Mouse (Mus musculus): ENCODE data around the gene 1700011L22Rik.

The 1700011L22Rik gene

GRCm38 (mm10) chr8:79243422-79243821, 4.9 kb downstream of the 1700011L22Rik start:
- no peak for ATAC-seq (ENCODE audit: insufficient number of reproducible peaks, low FRiP score, low TSS enrichment)

- ATAC-seq (ENCODE audit: insufficient number of reproducible peaks, low FRiP score, low TSS enrichment): no peak
These were observed 8.4 kb downstream of the 1700011L22Rik start for GRCm38 (mm10) chr8:79239996-79240395.

DNA sequence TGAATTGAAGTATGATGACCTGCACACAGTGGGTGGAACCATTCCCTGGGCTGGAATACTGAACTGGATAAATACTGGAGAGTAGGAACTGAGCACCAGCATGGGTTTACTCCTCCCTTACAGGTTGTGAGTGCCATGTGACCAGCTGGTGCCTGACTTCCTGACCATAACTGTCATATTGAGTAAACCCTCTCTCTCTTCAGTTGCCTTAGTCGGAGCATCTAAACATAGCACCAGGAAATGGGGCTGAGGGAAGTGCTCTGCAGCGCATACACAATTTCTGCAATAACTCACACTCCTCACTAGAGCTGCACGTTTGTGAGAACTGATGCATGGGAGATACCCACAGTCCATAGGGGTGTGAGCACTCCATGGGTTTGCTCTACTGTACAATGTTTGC, 9.1 kb downstream of the 1700011L22Rik start:
- no peak for ATAC-seq (ENCODE audit: insufficient number of reproducible peaks, low FRiP score, low TSS enrichment)

DNA sequence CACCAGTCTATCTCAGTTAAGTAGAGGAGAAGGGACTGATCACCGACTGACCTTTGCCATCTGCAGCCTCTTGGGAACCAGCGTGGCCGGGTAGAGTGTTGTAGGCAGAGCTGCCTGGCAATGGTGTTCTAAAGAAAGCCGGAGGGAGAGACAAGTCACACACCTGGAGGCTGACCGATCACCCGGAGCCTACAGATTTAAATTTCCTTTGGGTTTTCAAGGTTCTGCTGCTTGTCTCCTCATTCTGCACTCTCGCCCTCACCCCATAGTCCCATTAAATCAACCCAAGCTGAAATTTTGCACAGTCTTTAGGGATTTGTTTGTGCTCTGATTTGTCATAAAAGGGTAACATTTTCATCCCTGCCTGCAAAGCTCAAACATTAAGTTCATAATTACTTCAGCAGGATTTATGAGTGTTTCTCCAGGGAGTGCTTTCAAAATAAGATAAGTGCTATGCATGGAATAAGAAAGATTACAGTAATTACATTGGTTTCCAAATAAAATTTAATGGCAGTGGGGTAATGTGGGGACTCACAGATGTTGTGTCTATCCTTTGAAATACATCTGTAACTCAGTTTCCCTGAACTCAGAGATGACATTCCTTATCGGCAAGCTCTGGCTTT, 19.0 kb downstream of the 1700011L22Rik start:
- ATAC-seq (ENCODE audit: insufficient number of reproducible peaks, low FRiP score, low TSS enrichment): no peak

- no peak for ATAC-seq (ENCODE audit: insufficient number of reproducible peaks, low FRiP score, low TSS enrichment)
These were observed 20.5 kb downstream of the 1700011L22Rik start for GRCm38 (mm10) chr8:79227916-79228315.

GRCm38 (mm10) chr8:79227194-79227593, 21.2 kb downstream of the 1700011L22Rik start:
- no peak for ATAC-seq (ENCODE audit: insufficient number of reproducible peaks, low FRiP score, low TSS enrichment)

DNA sequence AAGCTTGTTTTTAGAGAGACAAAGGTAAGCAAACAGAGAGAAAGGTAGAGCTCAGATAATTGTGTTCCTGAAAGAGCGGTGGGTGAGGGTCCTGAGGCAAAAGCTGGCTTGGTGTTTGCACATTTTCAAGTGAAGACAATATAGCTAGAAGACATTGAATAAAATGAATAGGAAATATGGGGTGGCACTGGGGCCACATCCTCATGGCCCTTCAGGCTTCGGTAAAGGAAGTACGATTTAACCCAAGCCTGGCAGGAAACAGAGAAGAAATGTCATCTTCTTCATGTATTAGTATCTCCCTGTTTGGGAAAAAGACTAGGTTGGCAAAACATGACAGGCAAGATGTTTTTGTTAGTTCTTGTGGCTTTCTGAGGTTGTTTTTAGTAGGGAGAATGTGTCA, 22.3 kb downstream of the 1700011L22Rik start:
- ATAC-seq (ENCODE audit: insufficient number of reproducible peaks, low FRiP score, low TSS enrichment): no peak

DNA sequence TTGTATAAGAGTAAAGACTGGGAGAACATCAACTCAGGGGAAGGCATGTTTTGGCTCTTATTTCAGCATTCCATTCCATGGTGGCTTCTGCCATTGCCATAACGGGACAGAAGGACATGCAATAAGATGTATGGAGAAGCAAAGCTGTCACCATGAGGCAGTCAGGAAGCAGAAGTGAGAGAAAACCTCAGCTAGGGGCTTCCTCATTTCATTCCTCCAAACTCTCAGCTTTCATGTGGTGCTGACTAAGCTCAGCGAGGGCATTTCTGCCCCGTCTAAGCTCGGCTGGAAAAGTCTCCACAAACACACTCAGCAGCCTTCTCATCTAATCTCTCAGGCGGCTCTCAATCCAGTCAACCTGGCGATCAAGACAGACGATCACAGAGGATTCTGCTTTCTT, 22.8 kb downstream of the 1700011L22Rik start:
- ATAC-seq (ENCODE audit: insufficient number of reproducible peaks, low FRiP score, low TSS enrichment): no peak

- ATAC-seq (ENCODE audit: insufficient number of reproducible peaks, low FRiP score, low TSS enrichment): no peak
These were observed 24.0 kb downstream of the 1700011L22Rik start for GRCm38 (mm10) chr8:79224363-79224762.

- no peak for ATAC-seq (ENCODE audit: insufficient number of reproducible peaks, low FRiP score, low TSS enrichment)
These were observed 25.6 kb downstream of the 1700011L22Rik start for GRCm38 (mm10) chr8:79222752-79223141.

DNA sequence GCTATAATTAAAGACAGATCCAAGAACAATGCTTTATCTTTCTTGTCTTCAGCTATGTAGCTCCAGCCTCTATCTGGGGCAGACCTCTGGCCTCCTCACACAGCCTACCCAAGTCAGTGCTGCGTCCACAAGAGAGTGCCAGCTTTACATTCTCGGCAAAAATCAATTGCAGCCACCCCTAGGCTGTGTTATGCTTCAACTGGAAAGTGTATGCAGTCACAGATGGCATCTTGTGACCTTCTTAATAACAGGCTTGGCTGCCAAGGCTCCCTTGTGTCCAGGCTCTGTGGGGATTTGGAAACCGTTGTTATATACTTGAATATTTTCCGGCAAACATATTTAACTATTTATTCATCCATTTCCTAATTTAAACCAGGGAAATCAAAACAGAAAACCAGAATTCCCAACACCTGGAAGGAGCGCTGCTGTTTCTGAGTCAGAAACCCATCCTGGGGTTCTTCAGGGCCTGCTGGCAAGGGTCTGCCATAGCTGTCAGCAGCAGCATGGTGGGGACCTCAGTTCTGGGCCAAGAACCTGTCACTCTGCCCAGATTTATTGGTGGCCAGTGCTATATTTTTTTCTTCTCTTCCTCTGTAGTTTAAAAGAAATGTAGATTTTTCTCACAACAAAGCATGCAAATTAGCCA, 26.1 kb downstream of the 1700011L22Rik start:
- ATAC-seq (ENCODE audit: insufficient number of reproducible peaks, low FRiP score, low TSS enrichment): peak; percentile 90

- ATAC-seq (ENCODE audit: insufficient number of reproducible peaks, low FRiP score, low TSS enrichment): no peak
These were observed 36.7 kb downstream of the 1700011L22Rik start for GRCm38 (mm10) chr8:79211630-79212029.

- peak; percentile 41 for ATAC-seq (ENCODE audit: insufficient number of reproducible peaks, low FRiP score, low TSS enrichment)
These were observed 38.6 kb downstream of the 1700011L22Rik start for GRCm38 (mm10) chr8:79209641-79210358.

DNA sequence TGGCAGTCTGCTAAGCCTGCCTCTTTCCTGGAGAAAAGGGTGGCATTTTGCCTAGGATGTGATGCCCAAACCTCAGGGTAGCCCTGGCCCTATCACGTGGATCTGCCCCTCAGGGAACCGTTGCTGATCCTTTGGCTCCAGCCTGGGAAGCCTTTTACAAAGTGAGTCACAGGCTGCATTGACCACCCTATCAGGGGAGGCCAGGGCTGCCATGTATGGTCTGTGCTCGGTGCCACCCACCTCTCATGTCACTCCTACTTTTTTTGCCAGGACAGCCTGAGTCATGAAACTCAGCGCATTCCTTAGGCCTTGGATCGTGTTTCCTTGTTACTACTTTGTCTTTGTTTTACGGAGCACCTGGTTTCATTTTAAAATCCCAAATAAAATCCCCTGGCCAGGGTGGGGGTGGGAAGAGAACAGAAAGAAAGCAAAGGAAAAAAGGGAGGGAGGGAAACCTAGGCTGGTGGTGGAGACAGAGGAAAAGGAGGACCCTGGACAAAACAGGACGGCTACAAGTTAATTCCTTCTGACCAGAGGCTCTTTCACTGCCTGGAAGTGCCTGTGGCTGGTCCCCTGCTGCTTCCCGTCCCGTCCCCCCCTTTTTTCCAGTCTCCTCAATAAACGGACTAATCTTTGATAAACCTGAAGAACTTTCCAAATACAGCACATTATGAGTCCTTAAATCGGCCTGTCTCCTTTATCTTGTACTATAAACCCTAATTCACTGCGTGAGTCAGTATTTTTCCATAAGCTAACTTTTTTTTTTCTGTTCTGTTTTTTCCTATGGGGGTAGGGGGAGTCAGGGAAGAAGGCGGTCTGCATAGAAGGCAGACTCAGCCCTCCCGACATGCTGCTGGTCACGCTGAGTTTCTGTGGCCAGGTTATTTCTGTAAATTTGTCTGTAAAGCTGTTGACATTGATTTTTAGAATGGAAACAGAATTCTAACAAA, 39.4 kb downstream of the 1700011L22Rik start:
- ATAC-seq (ENCODE audit: insufficient number of reproducible peaks, low FRiP score, low TSS enrichment): peak; percentile 64

GRCm38 (mm10) chr8:79208181-79208580, 40.2 kb downstream of the 1700011L22Rik start:
- no peak for ATAC-seq (ENCODE audit: insufficient number of reproducible peaks, low FRiP score, low TSS enrichment)

DNA sequence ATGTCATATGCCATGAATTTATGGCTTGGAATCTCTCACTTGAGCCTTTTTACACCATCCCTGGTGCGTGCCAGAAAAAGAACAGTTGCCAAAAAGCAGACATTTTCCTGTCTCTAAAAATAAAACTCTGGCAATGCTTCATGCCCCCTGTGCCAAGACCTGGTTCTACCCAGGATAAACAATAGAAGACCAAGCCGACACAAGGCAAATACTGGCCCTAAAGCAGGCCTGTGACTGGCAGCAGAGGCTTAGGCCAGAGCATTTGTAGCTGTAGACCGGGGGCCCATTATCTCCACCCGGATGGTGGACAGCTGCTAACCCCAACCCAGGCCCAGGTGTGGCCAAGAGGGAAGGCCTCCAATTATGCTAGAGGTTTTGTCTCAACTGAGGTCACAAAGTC, 41.5 kb downstream of the 1700011L22Rik start:
- peak; percentile 73 for ATAC-seq (ENCODE audit: insufficient number of reproducible peaks, low FRiP score, low TSS enrichment)

DNA sequence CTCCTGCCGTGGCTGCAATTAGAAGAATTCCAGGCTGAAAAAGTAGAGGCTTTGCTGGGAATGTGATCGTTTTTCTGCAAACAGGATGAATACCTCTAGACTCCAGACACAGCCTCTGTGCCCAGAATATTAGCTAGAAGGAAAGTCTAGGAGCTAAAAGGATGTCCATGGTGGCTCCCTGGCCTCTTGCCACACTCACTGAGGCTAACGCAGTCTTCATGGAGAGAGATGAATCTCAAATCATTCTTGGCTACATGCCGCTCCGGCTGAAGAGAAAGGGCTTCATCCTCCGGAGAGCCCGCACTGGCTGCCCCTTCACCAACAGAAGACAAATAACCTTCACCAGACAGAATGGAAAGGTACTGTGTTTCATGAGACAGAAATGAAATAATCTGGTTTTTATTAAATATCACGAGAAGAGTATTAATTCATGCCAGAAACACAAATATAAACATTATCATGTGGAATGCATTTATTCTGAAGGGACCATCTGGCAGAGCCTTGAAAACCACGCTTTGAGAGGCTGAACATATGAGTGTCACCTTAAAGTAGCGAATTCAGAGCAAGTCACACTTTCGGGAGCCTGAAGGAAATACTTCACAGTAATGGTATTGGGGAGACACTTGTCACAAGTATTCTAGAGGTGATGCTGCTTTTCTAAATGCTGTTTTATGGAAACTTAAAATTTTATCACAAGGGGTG, 46.8 kb downstream of the 1700011L22Rik start:
- no peak; the same call in 1 of the 2 replicates for ATAC-seq (ENCODE audit: insufficient number of reproducible peaks, low FRiP score, low TSS enrichment)

GRCm38 (mm10) chr8:79198675-79199074, 49.7 kb downstream of the 1700011L22Rik start:
- ATAC-seq (ENCODE audit: insufficient number of reproducible peaks, low FRiP score, low TSS enrichment): no peak

DNA sequence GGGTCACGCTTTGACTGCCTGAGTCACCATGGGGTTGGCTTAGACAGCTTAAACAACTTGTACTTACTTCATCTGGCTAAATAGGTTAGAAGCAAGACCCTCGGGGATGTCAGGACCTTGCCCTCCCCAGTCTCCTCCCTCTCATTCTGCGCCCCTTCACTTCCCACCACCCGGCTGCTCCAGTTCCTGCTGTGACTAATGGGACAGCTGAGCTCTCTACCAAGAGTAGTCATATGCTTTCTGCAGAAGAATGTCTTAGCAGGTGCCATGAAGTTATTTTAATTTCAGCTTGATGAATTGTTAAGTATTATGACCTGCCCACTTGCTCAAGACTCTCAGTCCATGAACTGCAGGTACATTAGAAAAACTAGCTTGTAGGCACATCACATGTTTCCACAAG, 51.9 kb downstream of the 1700011L22Rik start:
- ATAC-seq (ENCODE audit: insufficient number of reproducible peaks, low FRiP score, low TSS enrichment): no peak

DNA sequence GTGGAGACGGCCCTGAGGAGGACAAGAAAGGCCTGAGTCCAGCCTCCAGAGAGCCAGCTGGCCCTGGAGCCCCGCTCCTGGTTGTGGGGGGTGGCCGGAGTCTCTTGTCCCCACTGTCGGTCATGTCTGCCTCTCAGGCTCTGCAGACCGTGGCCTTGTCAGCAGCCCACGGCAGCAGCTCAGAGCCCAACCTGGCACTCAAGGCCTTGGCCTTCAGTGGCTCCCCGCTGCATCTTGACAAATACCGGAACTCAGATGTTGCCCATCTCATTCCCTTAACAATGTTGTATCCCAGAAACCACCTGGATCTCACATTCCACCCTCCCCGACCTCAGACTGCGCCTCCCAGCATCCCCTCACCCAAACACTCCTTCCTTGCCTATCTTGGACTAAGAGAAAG, 58.3 kb downstream of the 1700011L22Rik start:
- ATAC-seq (ENCODE audit: insufficient number of reproducible peaks, low FRiP score, low TSS enrichment): no peak
